ENCODE assay signal across 24 mouse cellular contexts in the genomic region with DNA sequence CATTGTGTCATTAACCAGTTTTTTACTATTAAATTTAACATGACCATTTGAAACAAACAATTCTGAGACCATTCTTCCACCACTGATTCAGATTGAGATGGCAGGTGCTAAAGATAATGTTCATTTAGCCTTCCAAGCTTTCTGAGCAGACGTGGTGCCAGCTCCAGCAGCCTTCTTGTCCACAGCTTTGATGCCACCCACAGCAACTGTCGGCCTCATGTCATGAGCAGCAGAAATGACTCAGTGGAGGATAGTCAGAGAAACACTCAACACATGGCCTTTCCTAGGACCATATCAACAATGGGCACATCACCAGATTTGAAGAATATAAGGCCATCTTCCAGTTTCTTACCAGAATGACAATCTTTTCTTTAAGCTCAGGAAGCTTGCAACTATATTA.
"Had no signal": no experiment of that assay in that cellular context is flagged by ENCODE, and none has a peak within 500 bp of the region (broad histone marks: within the 10 kb centered on the region; RNA-seq: fewer than 3 reads in every experiment).

No protein-coding gene starts in this region.

- H3K4me3 ChIP-seq: intestine, embryonic 15.5 days; kidney, embryonic 15.5 days; limb, embryonic 10.5 days; limb, embryonic 13.5 days; liver, embryonic 12.5 days; liver, embryonic 15.5 days; lung, embryonic 15.5 days; megakaryocyte, embryonic 14.5 days; midbrain, embryonic 10.5 days; midbrain, embryonic 13.5 days; myocyte; neural tube, embryonic 13.5 days had no signal

- H3K27ac ChIP-seq: intestine, embryonic 15.5 days; kidney, embryonic 15.5 days; limb, embryonic 10.5 days; limb, embryonic 13.5 days; liver, embryonic 12.5 days; liver, embryonic 15.5 days; lung, embryonic 15.5 days; midbrain, embryonic 10.5 days; midbrain, embryonic 13.5 days; neural tube, embryonic 13.5 days had no signal

- DNase-seq: kidney, adult 11 months; kidney, adult 8-10 months; kidney, postnatal 10 days; kidney, postnatal 36 days; layer of hippocampus, postnatal 36 days; liver; lung, adult 18-20 months; lung, postnatal 10 days; lung, postnatal 36 days; retina, postnatal 1 day; thymus, adult 18-20 months; thymus, postnatal 36 days had no signal
